Mouse (Mus musculus) CH12.LX (cell line): ENCODE measurements around the gene Cenpu. TPM values are rescaled to one million over a fixed set of nuclear protein-coding genes. Genes with fewer than 3 reads are reported as not detected.

Source experiments
- DNase-seq: peaks from one replicate; pipeline ENCODE4 v3.0.0-alpha.2; 2013; ENCODE audit errors: extremely low read depth
- H3K27ac ChIP-seq: 2 replicates; pipeline ENCODE4 v1.5.1; 2012; ENCODE audit warnings: low read depth, mild to moderate bottlenecking, control low read depth, moderate library complexity; ENCODE audit not compliant: insufficient read depth
- H3K27me3 ChIP-seq: replicated peaks from 2 replicates; pipeline ENCODE3; 2012; ENCODE audit warnings: inconsistent platforms
- H3K36me3 ChIP-seq, 2 experiments: replicated peaks in 1 of 2; 2 replicates each; pipeline versions ENCODE3 to v1.6.1; 2012; ENCODE audit warnings: inconsistent platforms in 1 of 2, low read length in 1 of 2, mild to moderate bottlenecking in 1 of 2, mixed read lengths in 1 of 2, moderate library complexity in 1 of 2; ENCODE audit not compliant: control insufficient read depth in 1 of 2, insufficient read depth in 1 of 2
- H3K4me1 ChIP-seq, 2 experiments: 2 replicates each; pipeline ENCODE4 v1.6.1; 2012; ENCODE audit warnings: inconsistent platforms in 1 of 2, moderate library complexity in 1 of 2; ENCODE audit not compliant: insufficient read depth in 2 of 2, control insufficient read depth in 1 of 2
- H3K4me2 ChIP-seq: 2 replicates; pipeline ENCODE4 v1.6.1; 2012; ENCODE audit warnings: low read depth, mild to moderate bottlenecking, control low read depth; ENCODE audit not compliant: poor library complexity, insufficient read depth, severe bottlenecking
- H3K4me3 ChIP-seq, 3 experiments: fragments of 150-350 bp in 1 of 3; sonication (generic) in 1 of 3; replicated peaks in 1 of 3; 2 replicates each; pipeline versions ENCODE3 to v1.5.1; 2011 to 2012; ENCODE audit warnings: low read depth in 2 of 3, low read length in 2 of 3, mild to moderate bottlenecking in 2 of 3, moderate library complexity in 2 of 3, control low read depth in 1 of 3, improper control_type of control experiment in 1 of 3, inconsistent platforms in 1 of 3, mixed read lengths in 1 of 3; ENCODE audit not compliant: poor library complexity in 1 of 3
- H3K79me2 ChIP-seq: replicated peaks from 2 replicates; pipeline ENCODE4 v1.6.1; 2012; ENCODE audit warnings: mild to moderate bottlenecking, moderate library complexity; ENCODE audit not compliant: control insufficient read depth, poor library complexity, insufficient read depth, severe bottlenecking; ENCODE audit errors: extremely low read depth
- H3K9ac ChIP-seq: 2 replicates; pipeline ENCODE4 v1.6.1; 2012; ENCODE audit warnings: low read depth, mild to moderate bottlenecking, control low read depth, moderate library complexity; ENCODE audit not compliant: insufficient read depth
- H3K9me3 ChIP-seq: replicated peaks from 2 replicates; pipeline ENCODE3; 2012; ENCODE audit warnings: low read length, inconsistent platforms, mixed read lengths
- CHD1 ChIP-seq: IDR thresholded peaks from 2 replicates; pipeline ENCODE4 v1.6.1; 2012; ENCODE audit warnings: low read depth, low read length, improper control_type of control experiment, inconsistent platforms
- CTCF ChIP-seq, 2 experiments: IDR thresholded peaks in 1 of 2; conservative IDR thresholded peaks in 1 of 2; 2 replicates each; pipeline ENCODE4 v1.5.1; 2011 to 2012; ENCODE audit warnings: low read depth in 2 of 2, low read length in 2 of 2, improper control_type of control experiment in 1 of 2, inconsistent platforms in 1 of 2, mild to moderate bottlenecking in 1 of 2, moderate library complexity in 1 of 2
- ELF1 ChIP-seq: IDR thresholded peaks from 2 replicates; pipeline ENCODE4 v1.6.1; 2014; ENCODE audit warnings: low read depth, mild to moderate bottlenecking, inconsistent platforms, low read length, improper control_type of control experiment
- JUND ChIP-seq: conservative IDR thresholded peaks from 2 replicates; pipeline ENCODE4 v1.6.1; 2011; ENCODE audit warnings: low read depth, low read length, improper control_type of control experiment
- MAFK ChIP-seq: IDR thresholded peaks from 2 replicates; pipeline ENCODE4 v1.6.1; 2011; ENCODE audit warnings: low read length, improper control_type of control experiment; ENCODE audit not compliant: insufficient replicate concordance
- MEF2A ChIP-seq: IDR thresholded peaks from 2 replicates; pipeline ENCODE4 v1.6.1; 2014; ENCODE audit warnings: low read depth, mild to moderate bottlenecking, inconsistent platforms, low read length, improper control_type of control experiment, borderline replicate concordance
- MXI1 ChIP-seq: IDR thresholded peaks from 2 replicates; pipeline ENCODE4 v1.6.1; 2011; ENCODE audit warnings: mild to moderate bottlenecking, low read depth, low read length, improper control_type of control experiment
- MYC ChIP-seq: IDR thresholded peaks from 2 replicates; pipeline ENCODE4 v1.6.1; 2011; ENCODE audit warnings: low read depth, mild to moderate bottlenecking, improper control_type of control experiment, low read length
- NELFE ChIP-seq: IDR thresholded peaks from 2 replicates; pipeline ENCODE4 v1.6.1; 2011; ENCODE audit warnings: low read depth, low read length, improper control_type of control experiment
- NRF1 ChIP-seq: IDR thresholded peaks from 2 replicates; pipeline ENCODE4 v1.6.1; 2014; ENCODE audit warnings: low read depth, mild to moderate bottlenecking, inconsistent platforms, low read length, improper control_type of control experiment, moderate library complexity
- POLR2A ChIP-seq: IDR thresholded peaks from 2 replicates; pipeline ENCODE4 v1.6.1; 2011; ENCODE audit warnings: low read depth, mild to moderate bottlenecking, improper control_type of control experiment, low read length
- RAD21 ChIP-seq: IDR thresholded peaks from 2 replicates; pipeline ENCODE4 v1.6.1; 2011; ENCODE audit warnings: low read depth, mild to moderate bottlenecking, low read length, improper control_type of control experiment, moderate library complexity
- SIN3A ChIP-seq: IDR thresholded peaks from 2 replicates; pipeline ENCODE4 v1.6.1; 2012; ENCODE audit warnings: low read length, improper control_type of control experiment, inconsistent platforms
- TCF12 ChIP-seq: IDR thresholded peaks from 2 replicates; pipeline ENCODE4 v1.6.1; 2014; ENCODE audit warnings: low read depth, mild to moderate bottlenecking, inconsistent platforms, low read length, improper control_type of control experiment
- USF1 ChIP-seq: IDR thresholded peaks from 2 replicates; pipeline ENCODE4 v1.6.1; 2014; ENCODE audit warnings: low read depth, mild to moderate bottlenecking, inconsistent platforms, low read length, improper control_type of control experiment
- ZMIZ1 ChIP-seq: IDR thresholded peaks from 2 replicates; pipeline ENCODE4 v1.6.1; 2012; ENCODE audit warnings: low read depth, mild to moderate bottlenecking, inconsistent platforms, low read length, improper control_type of control experiment
- dilution Hi-C: fragments of 300-500 bp; cut with MboI; formaldehyde crosslinking; loops from 2 replicates; pipeline ENCODE4 v1.14.3; 2020; ENCODE audit warnings: low sequenced_read_pairs; ENCODE audit not compliant: extremely low pct_unique_long_range_greater_than_20kb, extremely low pct_ligation_motif_present
- in situ Hi-C: fragments of 300-500 bp; cut with MboI; formaldehyde crosslinking; loops from 3 replicates; pipeline ENCODE4 v1.14.3; 2019; ENCODE audit warnings: low sequenced_read_pairs, low pct_ligation_motif_present, low pct_unique_long_range_greater_than_20kb, mixed read lengths
- polyA plus RNA-seq: library from polyadenylated mRNA; unstranded; fragments of >175 nt; gene quantifications from 2 replicates; pipeline ENCODE4 v1.2.1, GENCODE M21; 2012; ENCODE audit warnings: low read depth; ENCODE audit not compliant: insufficient read length
- total RNA-seq, 2 experiments: library from RNA; depleted of rRNA; stranded (reverse); fragments of 300-350 nt in 1 of 2; fragments of >200 nt in 1 of 2; gene quantifications; 2 replicates each; pipeline ENCODE4 v1.2.3; 2012 to 2014

Gene Cenpu
- total and polyA plus RNA-seq, 3 experiments = 7.8 to 27.7 (median 26.8) TPM

DNA sequence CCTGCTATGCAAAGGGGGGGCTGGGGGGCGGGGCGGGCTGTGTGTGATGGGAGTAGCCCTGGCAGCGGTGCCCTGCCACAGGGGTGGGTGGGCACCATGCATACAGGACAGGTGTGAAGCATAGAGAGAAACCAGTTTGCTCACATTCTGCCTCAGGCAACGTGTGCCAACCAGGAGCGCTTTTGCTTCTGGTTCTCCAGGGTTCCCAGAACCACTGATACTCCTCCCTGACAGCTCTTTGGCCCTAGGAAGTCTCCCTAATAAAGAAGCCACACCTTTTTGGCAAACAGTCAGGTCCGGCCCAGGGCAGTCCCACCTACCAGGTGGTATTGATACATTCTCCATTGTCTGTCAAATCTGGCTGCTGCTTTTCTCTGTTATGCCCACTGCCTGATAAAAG, 8.2 kb upstream of the Cenpu start:
- Histone ChIP-seq H3K36me3 (no peaks in the 10 kb centered on the region), H3K9me3 (no peaks in the 10 kb centered on the region), H3K27ac (no peak overlapping the region), H3K4me1 (peaks cover 0 to 11% of the 10 kb centered on the region in 2 experiments; a peak in 1 of 4 replicates), H3K27me3 (no peaks in the 10 kb centered on the region), H3K79me2 (no peaks in the 10 kb centered on the region), H3K9ac (no peak overlapping the region), H3K4me2 (no peak overlapping the region), H3K4me3 (no peak overlapping the region)
- no peak for TF ChIP-seq RAD21
- in situ Hi-C loops (no loop called here), dilution Hi-C loops (no loop called here)
- DNase-seq = no peak

DNA sequence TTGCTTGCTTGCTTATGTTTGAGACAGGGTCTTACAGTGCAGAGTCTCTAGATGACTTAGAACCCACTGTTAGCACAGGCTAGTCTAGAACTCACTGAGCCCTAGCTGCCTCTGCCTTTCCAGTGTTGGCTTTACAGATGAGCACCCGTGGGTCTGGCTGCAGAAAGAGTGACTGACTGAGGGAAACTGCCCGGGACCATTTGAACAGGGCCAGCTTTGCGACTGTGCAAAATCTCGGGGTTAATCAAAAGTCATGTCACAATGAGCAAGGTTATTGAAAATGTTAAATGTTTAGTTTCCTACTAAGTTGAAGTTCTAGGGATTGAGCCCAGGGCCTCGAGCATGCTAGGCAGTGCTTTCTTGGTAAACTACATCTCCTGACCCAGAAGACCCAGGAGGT, 6.0 kb upstream of the Cenpu start:
- H3K4me2 ChIP-seq = no peak overlapping the region
- peaks cover 4 to 33% of the 10 kb centered on the region in 2 experiments for H3K4me1 ChIP-seq
- H3K79me2 ChIP-seq = no peaks in the 10 kb centered on the region
- no peaks in the 10 kb centered on the region for H3K9me3 ChIP-seq
- no peaks in the 10 kb centered on the region for H3K36me3 ChIP-seq
- no peak overlapping the region for H3K27ac ChIP-seq
- no peak overlapping the region for H3K4me3 ChIP-seq
- no peak for DNase-seq
- in situ Hi-C loops = loop anchor here (5.0 kb wide), 1 partner anchor 234 kb away; no protein-coding TSS in a partner anchor
- no peak overlapping the region for H3K9ac ChIP-seq
- no peak for TF ChIP-seq JUND
- TF ChIP-seq MYC = no peak
- TF ChIP-seq MXI1 = no peak
- no peak for TF ChIP-seq SIN3A
- TF ChIP-seq ELF1 = no peak
- TF ChIP-seq MEF2A = no peak
- H3K27me3 ChIP-seq = no peaks in the 10 kb centered on the region
- dilution Hi-C loops = no loop called here

DNA sequence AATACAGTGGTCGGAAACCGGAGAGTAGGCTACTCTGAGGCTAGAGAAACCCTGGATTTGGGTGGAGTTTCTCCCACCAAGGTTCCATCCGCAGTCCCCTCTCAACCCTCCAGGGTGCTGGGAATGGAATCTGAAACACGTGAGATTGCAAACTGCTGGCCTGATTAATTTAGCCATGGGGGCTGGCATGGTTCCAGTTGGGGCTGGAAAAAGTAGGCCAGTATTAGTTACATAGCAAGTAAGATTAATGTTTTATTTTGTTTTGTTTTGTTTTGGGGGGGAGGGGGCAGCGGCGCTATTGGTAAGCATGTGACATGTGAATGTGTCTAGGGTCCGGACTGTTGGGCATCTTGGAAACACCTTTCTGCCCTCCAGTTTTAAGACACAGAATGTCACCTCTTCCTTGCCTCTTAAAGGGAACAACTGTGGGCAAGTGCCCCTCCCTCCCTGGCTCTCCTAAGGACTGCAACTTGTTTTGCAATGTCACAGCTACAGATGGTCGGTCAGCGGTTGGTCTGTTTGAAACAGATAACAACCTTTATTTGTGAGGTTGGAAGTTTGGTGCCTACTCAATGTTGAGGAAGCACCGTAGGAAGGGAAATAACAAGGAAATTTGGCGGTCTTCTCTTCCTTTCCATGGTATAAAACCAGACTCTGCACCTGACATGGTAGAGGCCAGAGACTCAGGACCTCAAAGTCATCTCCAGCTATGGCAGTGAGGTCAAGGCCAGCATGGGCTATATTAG, 5.2 kb upstream of the Cenpu start:
- dilution Hi-C loops = no loop called here
- Histone ChIP-seq H3K79me2 (no peaks in the 10 kb centered on the region), H3K36me3 (no peaks in the 10 kb centered on the region), H3K27me3 (no peaks in the 10 kb centered on the region), H3K9me3 (no peaks in the 10 kb centered on the region), H3K4me2 (no peak overlapping the region), H3K27ac (no peak overlapping the region), H3K4me3 (no peak overlapping the region), H3K9ac (no peak overlapping the region), H3K4me1 (peaks cover 4 to 36% of the 10 kb centered on the region in 2 experiments)
- in situ Hi-C loops = loop anchor here (5.0 kb wide), 1 partner anchor 234 kb away; no protein-coding TSS in a partner anchor
- no peak for TF ChIP-seq CHD1
- no peak for TF ChIP-seq POLR2A
- no peak for TF ChIP-seq NRF1
- TF ChIP-seq TCF12 = no peak
- TF ChIP-seq NELFE = no peak
- no peak for TF ChIP-seq ZMIZ1
- TF ChIP-seq CTCF (conservative IDR thresholded peaks at IDR 0.05 in 1 of 2, IDR thresholded peaks at IDR 0.05 in 1 of 2; ENCODE audit: low read depth in 2 of 2, low read length in 2 of 2) = no peak
- TF ChIP-seq MAFK = no peak
- no peak for TF ChIP-seq USF1
- DNase-seq = no peak
